Mouse (Mus musculus): ENCODE measurements around the gene Apba2. TPM values are rescaled to one million over a fixed set of nuclear protein-coding genes. Genes with fewer than 3 reads are reported as not detected.

Gene Apba2
- polyA plus RNA-seq, 1 experiment from 2014 or later = 178 TPM

DNA sequence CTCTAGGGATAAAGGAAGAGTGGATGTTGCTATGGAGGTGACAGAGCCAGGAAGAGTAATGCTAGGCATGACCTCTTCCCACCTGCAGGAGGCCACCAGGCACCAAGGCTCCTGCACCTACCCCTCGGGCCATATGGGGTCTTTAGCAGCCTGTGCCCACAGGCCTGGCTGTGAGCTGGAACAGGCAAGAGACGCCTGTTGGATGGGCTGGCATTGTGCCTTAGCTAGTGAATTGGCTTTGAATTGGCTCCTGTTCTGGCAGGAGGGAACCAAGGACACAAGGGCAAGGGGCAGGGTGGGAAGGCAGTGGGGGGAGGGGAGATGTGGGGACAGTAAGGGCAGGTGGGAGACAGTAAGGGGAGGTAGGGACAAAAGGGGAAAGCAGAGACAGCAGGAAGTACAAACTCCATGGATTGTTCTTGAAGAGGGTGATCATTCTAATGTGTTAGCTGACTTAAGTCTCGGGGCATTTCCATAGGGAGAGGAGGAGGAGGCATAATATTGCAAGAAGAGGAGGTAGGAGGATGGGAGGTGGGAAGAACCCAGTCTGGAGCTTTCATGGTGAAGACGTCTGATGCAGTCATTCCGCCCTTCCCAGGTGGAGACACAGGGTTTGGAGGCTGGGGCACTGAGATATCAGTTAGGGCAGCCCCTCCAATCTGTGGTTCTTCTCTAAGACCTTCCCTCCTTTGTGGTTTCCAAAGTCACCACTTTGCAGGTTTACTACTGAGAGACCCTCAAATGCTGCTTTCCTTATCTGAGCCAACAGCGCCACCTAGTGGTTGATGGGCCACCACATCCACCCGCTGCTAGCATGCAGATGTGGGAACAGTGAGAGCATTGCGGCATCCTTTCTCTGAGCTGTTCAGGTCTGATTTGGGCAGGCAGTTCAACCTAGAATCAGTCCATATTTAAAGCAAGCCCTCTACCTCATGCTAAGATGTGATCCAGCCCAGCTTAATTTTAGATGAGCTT is 240.1 kb downstream of the Apba2 start:
- ATAC-seq (ENCODE audit: low FRiP score) = peak; percentile 92
- no peak overlapping the region for H3K4me3 ChIP-seq (replicated peaks)
- peaks cover 12% of the 10 kb centered on the region for H3K4me1 ChIP-seq
- 20% methylated on average over 8 of the region's 8 CpGs for WGBS
- peak overlapping the region; percentile 7; the same call in 1 of the 2 replicates for H3K9ac ChIP-seq (replicated peaks)
- no peak overlapping the region for H3K4me2 ChIP-seq
- H3K36me3 ChIP-seq = peaks cover 31% of the 10 kb centered on the region
- H3K9me3 ChIP-seq (replicated peaks) = no peaks in the 10 kb centered on the region
- H3K27ac ChIP-seq (replicated peaks) = peak overlapping the region; percentile 39
- H3K27me3 ChIP-seq (replicated peaks) = no peaks in the 10 kb centered on the region

DNA sequence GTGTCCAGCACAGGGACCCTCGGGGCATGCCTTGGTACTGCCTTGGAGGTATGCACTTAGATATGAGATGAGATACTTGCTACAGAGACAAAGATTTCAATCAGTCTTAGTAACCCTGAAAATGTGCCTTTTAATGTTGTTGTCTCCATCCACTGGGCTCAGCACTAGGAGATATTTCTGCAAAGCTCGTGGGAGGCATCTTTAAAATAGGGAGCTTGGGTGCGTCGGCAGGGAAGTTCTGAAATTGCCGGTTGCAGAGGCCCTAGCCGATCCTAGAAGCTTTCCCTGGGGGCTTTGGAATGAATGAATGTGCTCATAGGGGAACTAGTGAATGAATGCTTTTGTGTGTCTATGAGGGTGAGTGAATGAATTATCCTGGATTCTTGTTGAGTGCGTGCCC is 242.1 kb downstream of the Apba2 start:
- H3K9ac ChIP-seq (replicated peaks) = no peak overlapping the region
- 86% methylated on average over 7 of the region's 7 CpGs for WGBS
- ATAC-seq (ENCODE audit: low FRiP score) = no peak
- H3K27me3 ChIP-seq (replicated peaks) = no peaks in the 10 kb centered on the region
- no peak overlapping the region for H3K27ac ChIP-seq (replicated peaks)
- H3K4me2 ChIP-seq = no peak overlapping the region
- peaks cover 12% of the 10 kb centered on the region for H3K4me1 ChIP-seq
- no peak overlapping the region for H3K4me3 ChIP-seq (replicated peaks)
- no peaks in the 10 kb centered on the region for H3K9me3 ChIP-seq (replicated peaks)
- peaks cover 30% of the 10 kb centered on the region for H3K36me3 ChIP-seq

DNA sequence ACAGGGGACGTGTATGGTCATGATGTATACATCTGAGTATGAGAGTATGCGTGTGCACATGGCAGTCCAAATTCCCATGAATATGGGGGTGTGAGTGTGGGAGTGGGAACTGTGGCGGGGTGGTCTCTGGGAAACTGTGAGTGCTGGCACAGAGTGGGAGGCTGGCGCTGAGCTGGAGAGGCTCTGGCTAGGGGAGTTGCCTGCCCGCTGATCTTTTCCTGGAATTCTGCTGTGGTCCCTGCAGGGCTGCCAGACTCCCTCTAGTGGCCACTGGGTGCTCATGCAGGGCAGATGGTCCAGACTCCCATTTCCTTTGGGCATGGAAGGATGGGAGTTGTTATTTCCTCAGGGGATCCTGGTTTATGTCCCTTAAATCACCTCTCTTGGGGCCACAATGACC is 250.0 kb downstream of the Apba2 start:
- Histone ChIP-seq H3K4me1 (peaks cover 2% of the 10 kb centered on the region; the same call in 1 of the 2 replicates), H3K4me2 (no peak overlapping the region), H3K9me3 (replicated peaks) (no peaks in the 10 kb centered on the region), H3K4me3 (replicated peaks) (no peak overlapping the region), H3K27me3 (replicated peaks) (no peaks in the 10 kb centered on the region), H3K9ac (replicated peaks) (no peak overlapping the region), H3K27ac (replicated peaks) (0 out of 2 replicates have a peak overlapping the region, but pooled peaks have one; percentile 37), H3K36me3 (peaks cover 12% of the 10 kb centered on the region; the same call in 1 of the 2 replicates)
- 25% methylated on average over 5 of the region's 5 CpGs for WGBS
- peak; percentile 66 for ATAC-seq (ENCODE audit: low FRiP score)

DNA sequence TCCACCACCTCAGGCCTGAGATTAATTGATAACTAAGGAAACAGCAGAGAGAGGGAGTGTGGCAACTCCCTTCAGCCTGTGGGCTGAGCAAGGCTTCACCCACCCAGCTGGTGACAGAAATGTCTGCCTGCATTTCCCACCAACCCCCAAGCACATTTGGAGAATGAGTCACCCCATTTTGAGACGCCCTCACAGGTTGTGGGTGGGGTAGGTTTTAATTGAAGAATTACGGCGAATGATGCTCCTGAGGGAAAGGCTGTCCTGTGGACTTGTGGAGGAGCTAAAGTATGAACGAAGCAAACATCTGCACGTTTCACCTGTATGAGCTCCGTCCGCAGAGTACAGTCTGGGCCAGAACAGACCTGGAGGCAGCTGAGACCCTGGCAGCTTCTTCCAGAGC is 250.6 kb downstream of the Apba2 start:
- 97% methylated on average over 7 of the region's 7 CpGs for WGBS
- no peak for ATAC-seq (ENCODE audit: low FRiP score)

DNA sequence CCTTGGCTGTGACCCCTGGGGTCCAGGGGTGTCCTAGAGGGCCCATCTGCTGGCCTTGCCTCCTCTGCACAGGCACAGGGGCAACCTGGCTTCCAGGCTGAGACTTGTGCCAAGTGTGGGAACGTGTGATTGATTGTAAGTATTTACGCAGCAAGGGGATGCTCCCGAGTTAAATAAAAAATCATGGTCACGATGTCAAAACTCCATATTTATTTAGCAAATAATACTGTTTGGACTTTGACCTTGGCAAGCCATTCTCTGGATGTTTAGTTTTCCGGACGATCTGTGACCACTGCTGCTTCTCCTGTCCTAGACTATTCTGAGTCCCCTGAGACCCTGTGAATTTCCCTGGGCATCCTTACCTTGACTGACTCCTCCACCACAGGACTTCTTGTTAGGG is 252.2 kb downstream of the Apba2 start:
- no peak overlapping the region for H3K4me3 ChIP-seq (replicated peaks)
- H3K4me2 ChIP-seq = no peak overlapping the region
- ATAC-seq (ENCODE audit: low FRiP score) = no peak
- no peak overlapping the region for H3K9ac ChIP-seq (replicated peaks)
- H3K4me1 ChIP-seq = peaks cover 2% of the 10 kb centered on the region; the same call in 1 of the 2 replicates
- H3K36me3 ChIP-seq = 0 out of 2 replicates have a peak, but pooled peaks cover 4% of the 10 kb centered on the region
- 72% methylated on average over 6 of the region's 6 CpGs for WGBS
- no peak overlapping the region for H3K27ac ChIP-seq (replicated peaks)
- H3K9me3 ChIP-seq (replicated peaks) = no peaks in the 10 kb centered on the region
- H3K27me3 ChIP-seq (replicated peaks) = no peaks in the 10 kb centered on the region

More for the DNA sequence above, 250.6 kb downstream of the Apba2 start:
- no peak overlapping the region for H3K4me3 ChIP-seq (replicated peaks)
- H3K9ac ChIP-seq (replicated peaks) = no peak overlapping the region
- H3K9me3 ChIP-seq (replicated peaks) = no peaks in the 10 kb centered on the region
- H3K4me2 ChIP-seq = no peak overlapping the region
- H3K27ac ChIP-seq (replicated peaks) = no peak overlapping the region
- peaks cover 2% of the 10 kb centered on the region; the same call in 1 of the 2 replicates for H3K4me1 ChIP-seq
- no peaks in the 10 kb centered on the region for H3K27me3 ChIP-seq (replicated peaks)
- peaks cover 12% of the 10 kb centered on the region; the same call in 1 of the 2 replicates for H3K36me3 ChIP-seq

DNA sequence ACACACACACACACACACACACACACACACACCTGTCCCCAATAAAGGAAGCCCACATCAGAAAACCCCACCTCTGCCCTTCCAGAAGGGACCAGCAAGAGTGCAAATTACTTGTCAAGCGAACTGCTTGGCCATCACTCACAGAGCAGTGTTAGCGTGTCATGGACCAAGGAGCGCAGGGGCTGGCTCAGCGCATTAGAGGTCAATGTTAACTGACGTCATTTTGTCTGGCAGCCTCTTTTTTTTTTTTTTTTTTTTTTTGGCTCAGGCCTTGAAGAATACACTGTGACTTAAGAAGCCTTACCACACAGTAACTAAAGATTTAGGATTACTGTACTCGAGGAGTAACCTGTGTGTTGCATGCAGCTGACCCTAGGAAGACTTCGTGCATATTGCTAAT is 252.7 kb downstream of the Apba2 start:
- H3K9ac ChIP-seq (replicated peaks) = no peak overlapping the region
- H3K27me3 ChIP-seq (replicated peaks) = no peaks in the 10 kb centered on the region
- no peak overlapping the region for H3K27ac ChIP-seq (replicated peaks)
- no peaks in the 10 kb centered on the region for H3K9me3 ChIP-seq (replicated peaks)
- no peak overlapping the region for H3K4me2 ChIP-seq
- 68% methylated on average over 7 of the region's 7 CpGs for WGBS
- 0 out of 2 replicates have a peak, but pooled peaks cover 4% of the 10 kb centered on the region for H3K36me3 ChIP-seq
- peaks cover 2% of the 10 kb centered on the region; the same call in 1 of the 2 replicates for H3K4me1 ChIP-seq
- no peak overlapping the region for H3K4me3 ChIP-seq (replicated peaks)
- no peak for ATAC-seq (ENCODE audit: low FRiP score)

DNA sequence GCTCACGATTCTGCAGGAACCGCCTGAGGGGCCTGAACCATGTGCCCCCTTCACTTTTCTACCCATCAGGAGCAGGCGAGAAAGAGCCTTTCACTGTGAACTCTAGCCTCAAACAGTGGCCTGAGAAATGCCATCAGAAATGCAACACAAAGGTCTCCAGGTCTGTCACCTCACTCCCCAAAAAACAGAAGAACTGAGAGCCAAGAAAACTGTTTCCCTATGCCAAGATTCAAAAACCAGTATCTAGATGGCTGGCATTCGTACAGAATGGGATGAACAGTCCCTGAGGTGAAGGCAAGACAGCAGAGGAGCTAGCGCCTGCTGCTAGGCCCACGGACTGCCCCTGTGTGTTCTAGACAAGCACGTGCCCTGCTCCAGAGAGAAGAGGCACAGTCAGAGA is 253.6 kb downstream of the Apba2 start:
- ATAC-seq (ENCODE audit: low FRiP score) = no peak
- Histone ChIP-seq H3K27me3 (replicated peaks) (no peaks in the 10 kb centered on the region), H3K9me3 (replicated peaks) (no peaks in the 10 kb centered on the region), H3K4me3 (replicated peaks) (no peak overlapping the region), H3K4me1 (peaks cover 2% of the 10 kb centered on the region; the same call in 1 of the 2 replicates), H3K36me3 (no peaks in the 10 kb centered on the region), H3K4me2 (no peak overlapping the region), H3K27ac (replicated peaks) (no peak overlapping the region), H3K9ac (replicated peaks) (no peak overlapping the region)
- 88% methylated on average over 7 of the region's 7 CpGs for WGBS

DNA sequence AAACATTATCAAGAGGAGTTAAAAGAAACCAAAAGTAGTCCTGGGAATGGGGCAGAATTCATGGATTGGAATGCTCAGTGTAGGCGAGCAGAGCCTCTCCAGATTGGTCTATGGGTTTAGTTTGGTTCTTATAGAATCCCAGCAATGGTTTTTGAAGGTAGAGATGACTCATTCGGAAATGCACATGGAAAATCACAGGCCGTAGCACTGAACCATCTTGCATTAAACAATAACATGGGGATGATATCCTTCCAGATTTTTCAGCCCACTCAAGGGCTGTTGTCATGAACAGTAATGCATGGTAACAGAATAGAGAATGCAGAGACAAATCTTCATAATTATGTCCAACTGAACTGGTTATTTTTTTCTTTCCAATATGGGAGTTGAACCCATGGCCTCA is 264.1 kb downstream of the Apba2 start:
- H3K4me2 ChIP-seq = no peak overlapping the region
- H3K27me3 ChIP-seq (replicated peaks) = no peaks in the 10 kb centered on the region
- no peak overlapping the region for H3K9ac ChIP-seq (replicated peaks)
- no peak overlapping the region for H3K27ac ChIP-seq (replicated peaks)
- H3K36me3 ChIP-seq = no peaks in the 10 kb centered on the region; the same call in 1 of the 2 replicates
- no peak for ATAC-seq (ENCODE audit: low FRiP score)
- H3K4me1 ChIP-seq = peaks cover 11% of the 10 kb centered on the region; the same call in 1 of the 2 replicates
- H3K9me3 ChIP-seq (replicated peaks) = no peaks in the 10 kb centered on the region
- H3K4me3 ChIP-seq (replicated peaks) = no peak overlapping the region
- WGBS = 90% methylated on average over 3 of the region's 3 CpGs

DNA sequence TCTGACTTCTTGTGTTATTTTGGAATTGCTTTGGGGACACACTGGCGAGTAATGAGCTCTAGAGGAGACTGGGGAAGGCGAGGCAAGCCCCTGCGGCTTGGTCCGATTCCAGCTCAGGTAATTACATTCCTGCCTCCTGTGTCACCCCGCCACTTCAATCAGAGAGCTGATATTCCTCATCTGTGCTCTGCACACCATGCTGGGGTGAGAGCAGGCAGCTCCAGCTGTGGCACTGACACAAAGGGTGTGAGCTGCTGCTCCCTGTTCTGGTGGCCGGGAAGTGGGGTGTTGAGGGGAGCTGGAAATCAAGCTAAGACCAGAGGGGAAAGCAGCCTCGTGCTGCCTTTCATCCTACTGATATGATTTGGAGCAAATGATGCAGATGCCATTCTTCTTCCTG is 268.3 kb downstream of the Apba2 start:
- Histone ChIP-seq H3K4me3 (replicated peaks) (no peak overlapping the region), H3K27me3 (replicated peaks) (no peaks in the 10 kb centered on the region), H3K4me2 (no peak overlapping the region), H3K9ac (replicated peaks) (no peak overlapping the region), H3K36me3 (no peaks in the 10 kb centered on the region; the same call in 1 of the 2 replicates), H3K9me3 (replicated peaks) (no peaks in the 10 kb centered on the region), H3K4me1 (peaks cover 12% of the 10 kb centered on the region; the same call in 1 of the 2 replicates), H3K27ac (replicated peaks) (no peak overlapping the region; the same call in 1 of the 2 replicates)
- WGBS = 43% methylated on average over 7 of the region's 7 CpGs
- ATAC-seq (ENCODE audit: low FRiP score) = no peak

DNA sequence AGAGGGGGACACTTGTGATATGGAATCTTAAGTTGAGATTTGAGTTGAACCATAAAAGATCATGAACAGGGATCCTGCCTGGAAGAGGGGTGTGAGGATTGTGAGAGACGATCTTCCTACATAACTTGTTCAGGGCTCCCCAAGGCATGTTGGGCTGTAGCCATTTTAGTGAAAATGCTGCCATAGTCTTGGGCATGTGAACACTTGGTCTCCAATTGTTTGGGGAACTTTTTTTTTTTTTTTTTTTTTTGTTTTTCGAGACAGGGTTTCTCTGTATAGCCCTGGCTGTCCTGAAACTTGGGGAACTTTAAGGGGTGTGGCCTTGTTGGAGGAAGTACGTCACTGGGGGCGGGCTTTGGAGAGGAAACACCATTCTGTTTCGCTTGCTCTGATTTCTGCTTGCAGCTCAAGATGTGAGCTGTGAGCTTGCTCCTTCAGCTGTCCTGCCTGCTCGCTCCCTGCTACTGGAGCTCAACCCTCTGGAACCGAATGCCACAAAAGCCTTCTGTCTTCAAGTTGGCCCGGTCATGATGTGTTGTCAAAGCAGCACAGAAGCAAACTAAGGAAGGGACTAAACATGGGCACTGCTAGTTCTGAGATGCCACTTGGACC is 269.4 kb downstream of the Apba2 start:
- Histone ChIP-seq H3K4me3 (replicated peaks) (peak overlapping the region; percentile 19), H3K9me3 (replicated peaks) (no peaks in the 10 kb centered on the region), H3K9ac (replicated peaks) (no peak overlapping the region), H3K36me3 (no peaks in the 10 kb centered on the region; the same call in none of the 2 replicates), H3K27me3 (replicated peaks) (no peaks in the 10 kb centered on the region), H3K4me1 (peaks cover 12% of the 10 kb centered on the region; the same call in 1 of the 2 replicates), H3K27ac (replicated peaks) (no peak overlapping the region), H3K4me2 (peak overlapping the region; percentile 35)
- 51% methylated on average over 8 of the region's 8 CpGs for WGBS
- peak; percentile 50; the same call in 1 of the 2 replicates for ATAC-seq (ENCODE audit: low FRiP score)

DNA sequence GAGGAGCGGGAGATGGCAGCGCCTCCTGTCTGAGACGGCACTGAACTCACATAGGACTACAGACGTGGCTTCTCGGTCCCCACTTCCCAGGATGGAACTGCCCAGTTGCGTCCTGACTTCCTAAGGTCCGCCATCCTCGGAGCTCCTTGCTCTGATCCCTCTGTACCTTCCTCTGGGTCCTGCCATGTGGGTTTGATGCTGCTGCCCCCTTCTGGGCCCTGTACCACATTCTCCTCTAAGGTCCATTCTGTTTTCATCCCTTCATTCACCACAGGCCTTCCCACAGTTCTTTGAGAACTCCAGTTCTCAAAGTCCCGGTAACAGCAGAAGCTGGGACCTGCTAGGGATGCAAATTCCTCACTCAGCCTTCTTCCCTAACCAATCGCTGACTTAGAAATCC is 272.0 kb downstream of the Apba2 start:
- no peaks in the 10 kb centered on the region for H3K27me3 ChIP-seq (replicated peaks)
- 43% methylated on average over 10 of the region's 10 CpGs for WGBS
- no peak for ATAC-seq (ENCODE audit: low FRiP score)
- H3K4me1 ChIP-seq = peaks cover 16% of the 10 kb centered on the region; the same call in 1 of the 2 replicates
- H3K9ac ChIP-seq (replicated peaks) = no peak overlapping the region
- H3K36me3 ChIP-seq = no peaks in the 10 kb centered on the region; the same call in 1 of the 2 replicates
- no peak overlapping the region for H3K4me2 ChIP-seq
- no peak overlapping the region for H3K27ac ChIP-seq (replicated peaks)
- no peaks in the 10 kb centered on the region for H3K9me3 ChIP-seq (replicated peaks)
- no peak overlapping the region for H3K4me3 ChIP-seq (replicated peaks)

Measured in neural tube, embryonic 15.5 days (tissue).